Mouse (Mus musculus) G1E-ER4 (cell line): ENCODE measurements around the gene Ctu1. TPM values are rescaled to one million over a fixed set of nuclear protein-coding genes. Genes with fewer than 3 reads are reported as not detected.

ENCODE experiments used
- GATA1 ChIP-seq: IDR thresholded peaks from one replicate; pipeline ENCODE4 v1.8.0; 2012; ENCODE audit warnings: low read length, inconsistent platforms
- polyA plus RNA-seq: library from polyadenylated mRNA; stranded (reverse); fragments of >175 nt; gene quantifications from 2 replicates; pipeline ENCODE4 v1.2.3, GENCODE M21; 2012

Gene Ctu1
- polyA plus RNA-seq: 25.2 and 33.9 TPM in 2 replicates

- TF ChIP-seq GATA1: no peak
These were observed at the start of gene Ctu1 for GRCm38 (mm10) chr7:43671809-43672580. Ctu1 (plus strand) TSS chr7:43672016.

GRCm38 (mm10) chr7:43622927-43623326 lies 48.9 kb upstream of the Ctu1 start:
- TF ChIP-seq GATA1: no peak

GRCm38 (mm10) chr7:43623819-43624218 lies 48.0 kb upstream of the Ctu1 start:
- no peak for TF ChIP-seq GATA1

DNA sequence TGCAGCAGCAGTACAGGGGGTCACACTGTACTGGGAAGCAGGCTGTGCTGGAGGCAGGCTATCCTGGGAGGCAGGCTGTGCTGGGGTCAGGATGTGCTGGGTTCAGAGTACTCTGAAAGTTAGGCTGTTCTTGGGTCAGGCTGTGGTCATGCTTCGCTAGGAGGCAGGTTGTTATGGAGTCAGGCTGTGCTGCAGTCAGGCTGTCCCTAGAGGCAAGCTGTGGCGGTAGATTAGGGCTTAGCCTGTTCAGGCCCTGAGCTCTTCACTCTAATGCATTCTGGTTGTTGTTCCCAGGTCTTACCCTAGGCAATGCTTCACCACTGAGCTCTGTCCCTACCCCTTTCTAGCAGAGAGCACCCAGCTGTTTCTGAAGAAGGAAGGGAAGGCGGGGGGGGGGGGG lies 46.8 kb upstream of the Ctu1 start:
- no peak for TF ChIP-seq GATA1

GRCm38 (mm10) chr7:43625794-43626422 lies 45.9 kb upstream of the Ctu1 start:
- no peak for TF ChIP-seq GATA1

- no peak for TF ChIP-seq GATA1
These were observed 37.9 kb upstream of the Ctu1 start for GRCm38 (mm10) chr7:43633940-43634339.

GRCm38 (mm10) chr7:43634500-43634899 lies 37.3 kb upstream of the Ctu1 start, which contains the start of gene Ceacam18:
Ceacam18 (plus strand) TSS chr7:43634707.
- TF ChIP-seq GATA1: no peak

DNA sequence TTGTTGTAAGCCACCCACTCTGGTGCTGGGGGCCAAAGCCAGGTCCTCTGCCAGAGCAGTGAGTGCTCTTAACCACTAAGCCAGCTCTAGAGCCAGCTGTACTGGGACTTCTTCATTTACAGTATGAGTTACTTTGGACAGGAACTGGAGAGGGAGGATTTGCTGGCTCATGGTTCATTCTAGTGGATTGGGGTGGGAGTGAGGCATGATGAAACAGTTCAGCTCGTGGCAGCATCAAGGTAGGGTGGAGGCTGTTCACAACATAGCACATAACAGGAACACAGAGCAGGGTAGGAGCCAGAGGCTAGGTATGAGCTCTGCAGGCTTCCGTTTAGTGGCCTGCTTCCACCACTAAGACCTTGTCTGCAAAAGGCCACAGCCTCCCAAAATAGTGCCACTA lies 35.6 kb upstream of the Ctu1 start:
- TF ChIP-seq GATA1: no peak

DNA sequence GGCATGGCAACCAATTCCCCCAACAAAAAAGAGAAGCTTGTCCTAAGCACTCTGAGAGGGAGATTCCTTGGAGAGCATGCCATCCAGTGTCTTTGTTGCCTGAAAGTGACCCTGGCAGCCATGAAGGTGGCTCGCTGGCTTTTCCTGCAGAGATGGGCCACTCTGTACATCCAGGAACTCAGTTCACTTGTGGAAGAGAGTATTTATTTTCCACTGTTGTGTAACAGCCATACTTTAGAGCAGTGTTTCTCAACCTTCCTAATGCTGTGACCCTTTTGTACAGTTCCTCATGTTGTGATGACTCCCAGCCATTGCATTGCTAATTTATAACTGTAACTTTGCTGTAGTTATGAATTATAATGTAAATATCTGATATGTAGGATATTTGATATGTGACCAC lies 34.7 kb upstream of the Ctu1 start:
- no peak for TF ChIP-seq GATA1

GRCm38 (mm10) chr7:43642587-43642986 lies 29.2 kb upstream of the Ctu1 start:
- TF ChIP-seq GATA1: no peak

GRCm38 (mm10) chr7:43643046-43643652 lies 28.7 kb upstream of the Ctu1 start:
- no peak for TF ChIP-seq GATA1

DNA sequence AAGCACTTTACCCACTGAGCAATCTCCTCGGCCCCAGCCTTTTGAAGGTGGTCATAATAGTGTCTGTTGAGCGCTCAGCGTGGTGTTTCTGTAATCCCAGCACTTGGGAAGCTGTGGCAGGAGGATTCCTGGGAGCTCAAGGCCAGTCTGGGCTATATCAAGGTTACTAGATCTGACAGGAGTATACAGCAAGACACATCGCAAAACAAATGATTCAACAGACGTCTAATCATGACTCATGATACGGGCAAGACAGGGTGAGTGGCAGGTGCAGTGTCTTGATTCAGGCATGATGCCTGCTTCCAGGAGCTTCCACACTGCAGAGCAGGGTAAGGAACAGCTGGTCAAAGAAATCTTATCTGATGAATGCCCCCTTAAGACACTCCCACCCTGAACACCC lies 19.1 kb upstream of the Ctu1 start:
- no peak for TF ChIP-seq GATA1

- no peak for TF ChIP-seq GATA1
These were observed 17.3 kb upstream of the Ctu1 start for GRCm38 (mm10) chr7:43654519-43654918.

GRCm38 (mm10) chr7:43656232-43656631 lies 15.6 kb upstream of the Ctu1 start:
- TF ChIP-seq GATA1: no peak

DNA sequence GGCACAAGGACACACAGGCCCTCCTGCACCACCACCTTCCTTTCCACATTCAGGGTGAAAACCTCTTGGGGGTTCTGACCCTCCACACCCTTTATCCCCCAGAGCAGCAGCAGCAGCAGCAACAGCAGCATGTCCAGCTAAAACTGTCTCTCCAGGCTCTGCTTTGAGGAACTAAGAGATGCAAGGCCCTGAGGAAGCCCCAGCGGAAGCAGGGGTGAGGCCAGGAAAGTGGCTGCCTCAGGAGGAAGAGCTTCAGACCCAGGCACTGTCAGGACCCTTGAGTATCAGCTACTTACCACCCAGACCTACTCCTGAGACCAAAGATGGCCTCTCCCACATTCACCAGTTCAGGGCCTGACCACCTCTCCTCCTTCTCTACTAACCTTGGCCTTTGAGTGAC lies 11.8 kb upstream of the Ctu1 start, which contains the start of gene Siglece:
Gene Siglece, minus strand, starts transcription at position 160 of the 400 bp plus-strand sequence.
- TF ChIP-seq GATA1: no peak

DNA sequence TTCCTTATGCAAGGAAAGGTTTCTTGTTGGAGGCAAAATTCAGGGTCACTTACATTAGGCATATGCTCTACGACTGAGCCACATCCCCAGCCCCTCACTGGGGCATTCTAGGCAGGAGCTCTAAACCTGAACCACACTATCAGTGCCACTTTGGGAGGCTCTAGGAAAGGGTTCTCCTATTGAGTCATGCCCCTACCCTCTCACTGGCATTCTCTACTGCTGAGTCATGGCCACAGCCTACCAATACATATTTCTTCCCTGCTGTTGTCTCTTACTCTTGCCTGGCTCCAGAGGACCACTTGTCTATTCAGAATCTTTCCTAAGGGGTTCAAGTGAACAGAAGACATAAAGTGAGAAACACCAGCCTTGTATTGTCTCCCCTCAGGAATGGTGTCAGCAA lies 9.0 kb upstream of the Ctu1 start:
- TF ChIP-seq GATA1: no peak

DNA sequence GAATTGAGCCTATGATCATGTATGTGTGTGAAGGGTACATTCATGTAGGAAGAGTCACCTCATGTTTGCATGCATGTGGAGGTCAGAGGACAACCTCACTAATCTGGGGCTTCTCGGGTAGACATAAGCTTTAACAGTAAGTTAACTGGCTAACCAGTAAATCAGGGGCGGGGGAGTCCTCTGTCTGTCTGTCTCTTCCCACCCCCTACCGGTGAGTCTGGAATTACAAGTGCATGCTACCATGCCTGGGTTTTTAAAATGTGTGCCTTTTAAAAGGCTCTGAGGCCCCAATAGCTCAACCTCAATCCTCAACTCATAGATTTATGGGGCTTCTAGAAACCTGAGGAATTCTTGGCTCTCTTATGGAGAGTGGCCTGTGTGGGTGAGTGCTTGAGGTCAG lies 3.2 kb upstream of the Ctu1 start:
- no peak for TF ChIP-seq GATA1
